Mouse (Mus musculus) kidney, adult 11 months (tissue): Measurements from ENCODE around the gene Plcd1.

Experiments used
- DNase-seq: peaks from one replicate; pipeline ENCODE4 v3.0.0; 2022

Plcd1 gene

DNA sequence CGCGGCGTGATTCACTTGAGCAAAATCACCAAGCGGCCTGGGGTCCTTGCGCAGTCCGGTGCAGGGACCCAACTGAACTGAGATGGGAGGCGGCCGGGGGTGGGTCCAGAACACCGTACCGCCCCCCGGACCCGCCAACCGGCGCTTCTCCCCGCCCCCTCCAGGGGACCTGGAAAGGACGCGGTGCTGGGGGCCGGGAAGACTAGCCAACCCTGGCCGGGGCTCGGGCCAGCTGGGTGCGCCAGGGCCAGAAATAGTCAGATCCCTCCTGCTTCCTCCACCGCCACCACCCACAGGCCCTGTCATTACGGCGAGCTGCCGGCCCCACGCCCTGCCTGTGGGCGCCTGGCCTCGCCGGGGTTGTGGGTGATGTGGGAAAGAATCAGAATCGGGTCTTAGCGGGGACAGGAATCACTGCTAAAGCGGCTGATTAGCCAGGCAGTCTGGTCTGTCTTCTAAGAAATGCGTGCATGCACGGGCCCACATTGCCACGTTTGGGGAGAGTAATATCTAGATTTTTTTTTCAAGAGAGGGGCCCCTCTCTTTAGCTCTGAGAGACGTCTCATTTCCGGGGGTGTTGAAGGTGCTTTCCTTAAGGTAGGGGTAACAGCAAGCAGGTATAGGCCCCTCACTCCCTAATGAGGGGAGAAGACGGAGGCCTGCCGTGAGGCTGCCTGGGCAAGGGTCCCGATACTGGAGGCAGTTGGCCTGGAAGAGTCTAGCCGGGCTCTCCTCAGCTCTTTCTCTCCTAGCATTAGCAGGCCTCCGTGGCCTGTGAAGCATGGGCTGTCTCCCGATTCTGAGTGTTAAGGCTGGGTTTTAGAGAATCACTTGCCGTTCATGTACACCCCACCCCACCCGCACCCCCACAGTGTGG lies at the start of gene Plcd1:
Gene Plcd1 (minus strand): TSS at position 84 of the 877 bp plus-strand sequence.
- peak; percentile 89 for DNase-seq

DNA sequence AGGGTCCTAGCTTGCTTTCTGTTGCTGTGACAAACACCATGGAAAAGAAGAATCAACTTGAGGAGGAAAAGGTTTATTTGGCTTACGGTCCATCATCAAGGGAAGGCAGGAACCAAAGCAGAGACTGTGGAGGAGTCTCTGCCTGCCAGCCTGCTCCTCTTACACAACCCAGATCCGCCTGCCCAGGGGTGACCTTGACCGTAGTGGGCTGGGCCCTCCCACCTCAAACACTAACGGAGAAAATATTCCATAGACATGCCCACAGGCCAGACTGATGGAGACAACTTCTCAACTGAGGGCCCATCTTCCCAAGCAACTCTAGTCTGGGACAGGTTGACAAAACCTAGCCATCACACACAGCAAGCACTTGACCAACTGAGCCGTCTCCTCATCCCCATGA lies 48.8 kb upstream of the Plcd1 start:
- DNase-seq = no peak

DNA sequence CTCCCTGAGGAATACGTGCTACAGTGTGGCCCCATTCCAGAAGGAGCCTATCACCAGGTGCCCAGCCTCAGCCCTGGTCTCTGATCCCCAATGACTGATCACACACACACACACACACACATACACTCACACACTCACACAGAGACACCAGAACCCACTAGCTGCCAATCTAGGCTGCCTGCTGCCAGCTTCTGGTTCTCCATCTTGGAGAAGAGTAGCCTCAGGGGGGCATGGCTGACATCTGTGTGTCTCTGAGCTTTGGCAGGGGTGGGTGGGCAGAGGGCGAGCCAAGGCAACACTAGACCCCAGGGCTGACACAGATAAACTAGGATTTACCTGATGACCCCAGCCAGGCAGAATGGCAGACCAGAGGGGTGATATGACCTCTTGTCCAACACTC lies 45.5 kb upstream of the Plcd1 start:
- no peak for DNase-seq

DNA sequence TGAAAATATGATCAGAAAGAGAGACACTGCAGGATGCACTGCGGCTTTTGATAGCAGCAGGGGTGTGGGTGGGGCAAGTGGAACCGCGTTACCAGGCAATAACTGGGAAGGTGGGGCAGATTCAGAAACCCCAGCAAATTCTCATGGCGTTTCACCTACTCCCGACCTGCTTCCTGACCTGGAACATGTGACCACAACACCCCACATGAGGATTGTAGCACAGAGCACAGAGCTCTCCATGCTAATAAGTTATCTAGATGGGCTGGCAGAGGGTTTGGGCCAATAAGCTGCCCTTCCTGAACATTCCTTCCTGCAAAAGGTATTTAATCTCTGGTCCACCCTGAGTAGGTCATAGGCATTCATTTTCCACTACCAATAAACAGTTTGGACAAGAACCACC lies 37.4 kb upstream of the Plcd1 start:
- DNase-seq = peak; percentile 48

DNA sequence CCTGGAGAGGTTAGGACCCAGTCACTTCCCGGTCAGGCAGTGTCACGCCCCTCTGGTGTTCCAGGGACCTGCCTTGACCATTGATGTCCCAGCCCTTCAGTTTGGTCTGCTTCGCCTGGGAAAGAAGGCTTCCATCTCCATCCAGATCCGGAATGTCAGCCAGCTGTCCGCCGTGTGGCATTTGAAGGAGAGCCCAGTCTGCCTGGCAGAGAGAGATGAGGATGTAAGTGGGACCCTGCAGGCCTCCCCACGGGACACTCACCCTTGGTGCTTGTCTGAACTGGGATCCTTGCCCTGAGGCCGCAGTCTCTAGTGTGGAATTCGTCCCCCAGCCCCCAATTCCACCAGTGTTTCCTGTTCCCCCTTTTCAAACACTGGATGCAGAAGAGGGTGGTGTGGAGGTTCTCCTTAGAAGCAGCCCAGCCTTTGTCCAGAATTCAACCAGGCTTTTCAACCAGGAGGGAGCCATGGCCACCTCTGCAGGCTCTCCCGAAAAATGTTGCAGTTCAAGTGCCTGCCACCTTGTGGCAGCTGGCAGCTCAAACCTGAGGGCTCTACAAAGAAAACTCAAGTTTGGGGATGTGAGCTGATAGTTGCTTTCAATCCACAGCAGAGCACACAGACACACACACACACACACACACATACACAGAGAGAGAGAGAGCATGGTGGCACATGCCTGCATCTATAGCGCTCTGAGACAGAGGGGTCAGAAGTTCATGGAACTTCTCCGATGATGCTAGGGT lies 35.3 kb upstream of the Plcd1 start:
- no peak for DNase-seq

DNA sequence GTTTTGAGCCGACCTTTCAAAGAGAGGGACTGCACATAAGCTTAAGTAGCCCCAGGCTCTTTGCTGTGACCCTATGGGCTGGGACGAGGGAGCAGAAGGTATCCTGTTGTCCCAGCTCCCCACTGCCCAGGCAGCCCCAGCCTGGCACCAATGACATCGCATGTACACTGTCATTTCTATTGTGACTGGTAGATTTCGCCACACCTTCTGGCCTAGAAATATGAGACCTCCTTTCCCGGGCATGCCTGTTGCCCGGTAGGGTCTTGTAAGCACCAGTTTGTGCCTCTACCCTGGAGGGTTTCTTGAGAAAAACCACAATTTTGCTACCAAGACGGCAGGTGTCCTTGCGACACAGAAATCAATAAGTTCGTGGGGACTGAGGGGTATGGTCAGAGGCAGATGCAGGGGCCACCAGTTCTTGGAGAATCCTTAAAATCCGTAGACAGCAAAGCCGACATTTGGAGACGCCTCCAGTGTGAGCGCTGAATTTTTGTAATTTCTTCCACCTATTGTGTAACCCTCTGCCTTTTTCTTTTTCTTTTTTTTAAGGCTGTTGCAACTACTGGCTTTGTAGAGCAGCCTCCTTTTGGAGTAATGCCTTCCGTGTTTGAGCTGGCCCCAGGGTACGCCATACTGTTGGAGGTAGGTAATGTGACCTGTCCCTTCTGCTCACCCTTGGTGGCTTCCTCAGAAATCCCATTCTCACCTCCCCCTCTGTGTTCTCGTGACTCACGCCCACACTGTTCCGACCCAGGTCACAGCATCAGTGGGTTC lies 29.5 kb upstream of the Plcd1 start:
- DNase-seq = no peak

DNA sequence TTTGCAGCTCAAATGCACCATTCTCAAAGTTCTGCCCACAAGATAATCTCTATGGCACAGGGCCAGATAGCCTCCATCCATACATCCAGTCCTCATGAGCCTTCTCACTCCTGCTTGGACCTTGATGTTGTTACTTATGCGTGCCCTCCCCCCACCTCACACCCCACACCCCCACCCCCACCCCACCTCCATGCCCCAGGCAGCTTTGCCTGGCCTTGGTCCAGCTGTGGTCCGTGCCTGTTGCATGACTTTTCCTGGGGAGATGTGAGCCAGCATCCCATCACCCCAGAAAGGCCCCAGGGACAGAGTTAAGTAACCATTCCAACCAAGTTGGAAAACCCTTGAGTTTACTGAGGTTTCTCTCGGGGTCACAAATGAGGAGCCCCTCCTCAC lies 26.9 kb upstream of the Plcd1 start:
- no peak for DNase-seq

DNA sequence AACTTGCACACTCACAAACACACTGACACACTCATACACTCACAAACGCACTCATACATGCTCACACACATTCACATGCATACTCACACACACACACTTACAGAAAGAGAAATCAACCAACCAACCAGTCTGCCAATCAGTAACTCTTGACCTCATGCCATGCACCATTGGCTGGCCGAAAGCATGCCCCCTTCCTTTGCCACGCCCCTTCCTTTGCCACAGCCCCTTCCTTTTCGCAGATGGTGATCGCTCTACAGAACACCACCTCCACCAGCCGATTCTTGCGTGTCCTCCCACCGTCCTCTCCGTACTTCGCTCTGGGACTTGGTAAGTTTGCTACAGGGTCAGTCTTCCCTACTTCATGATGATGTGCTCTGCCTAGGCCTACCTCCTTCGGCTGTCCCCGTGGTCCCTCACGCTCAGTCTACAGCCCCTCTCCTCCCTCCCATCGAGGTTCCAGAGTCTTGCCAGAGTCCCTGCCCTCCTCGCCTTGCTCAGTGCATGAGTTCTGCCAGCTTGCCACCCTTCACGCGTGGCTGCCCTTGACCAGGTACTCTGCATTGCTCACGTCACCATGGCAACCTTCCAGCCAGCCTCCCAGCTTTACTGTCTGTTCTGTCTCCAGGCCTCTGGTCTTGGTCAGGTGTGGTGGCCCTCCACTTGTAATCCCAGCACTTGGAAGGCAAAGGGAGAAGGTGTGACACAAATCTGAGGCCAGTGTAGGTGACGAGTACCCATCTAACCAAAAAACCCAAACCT lies 26.3 kb upstream of the Plcd1 start:
- peak; percentile 94 for DNase-seq

DNA sequence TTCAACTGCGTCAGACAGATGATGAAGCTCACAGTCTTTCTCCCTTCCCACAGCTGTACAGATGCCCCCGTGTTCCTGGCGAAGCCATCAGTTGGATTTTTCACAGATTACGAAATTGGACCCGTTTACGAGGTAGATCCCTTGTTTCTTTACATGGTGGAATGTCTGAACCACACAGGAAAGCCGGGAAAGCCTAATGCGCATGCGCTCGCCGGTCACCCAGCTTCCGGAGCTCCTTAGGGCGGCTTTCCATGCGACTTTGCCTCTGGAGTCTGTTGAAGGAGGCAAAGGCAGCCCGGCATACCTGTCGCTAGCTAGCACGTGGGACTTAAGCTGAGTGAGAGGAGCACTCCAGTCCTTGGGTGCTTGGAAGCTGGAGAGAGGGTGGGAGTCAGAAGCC lies 21.6 kb upstream of the Plcd1 start:
- no peak for DNase-seq

DNA sequence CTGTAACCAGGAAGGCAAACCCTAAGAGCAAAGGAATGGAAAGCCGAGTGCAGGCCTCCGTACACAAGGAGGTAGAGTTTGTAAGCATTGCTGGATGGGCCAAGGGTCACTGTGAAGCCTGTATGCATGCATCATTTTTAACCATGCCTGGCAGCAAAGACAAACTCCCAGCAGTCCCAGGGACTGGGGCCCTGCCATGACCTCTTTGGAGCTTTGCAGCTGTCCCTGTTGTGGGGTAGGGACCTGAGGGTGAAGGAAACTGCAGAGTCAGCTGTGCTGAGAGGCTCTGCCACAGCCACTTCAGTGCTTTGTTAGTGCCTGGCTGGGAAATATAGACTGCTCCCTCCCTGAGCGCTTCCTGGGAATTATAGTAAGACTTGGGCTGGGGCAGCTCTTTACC lies 17.3 kb upstream of the Plcd1 start:
- no peak for DNase-seq

DNA sequence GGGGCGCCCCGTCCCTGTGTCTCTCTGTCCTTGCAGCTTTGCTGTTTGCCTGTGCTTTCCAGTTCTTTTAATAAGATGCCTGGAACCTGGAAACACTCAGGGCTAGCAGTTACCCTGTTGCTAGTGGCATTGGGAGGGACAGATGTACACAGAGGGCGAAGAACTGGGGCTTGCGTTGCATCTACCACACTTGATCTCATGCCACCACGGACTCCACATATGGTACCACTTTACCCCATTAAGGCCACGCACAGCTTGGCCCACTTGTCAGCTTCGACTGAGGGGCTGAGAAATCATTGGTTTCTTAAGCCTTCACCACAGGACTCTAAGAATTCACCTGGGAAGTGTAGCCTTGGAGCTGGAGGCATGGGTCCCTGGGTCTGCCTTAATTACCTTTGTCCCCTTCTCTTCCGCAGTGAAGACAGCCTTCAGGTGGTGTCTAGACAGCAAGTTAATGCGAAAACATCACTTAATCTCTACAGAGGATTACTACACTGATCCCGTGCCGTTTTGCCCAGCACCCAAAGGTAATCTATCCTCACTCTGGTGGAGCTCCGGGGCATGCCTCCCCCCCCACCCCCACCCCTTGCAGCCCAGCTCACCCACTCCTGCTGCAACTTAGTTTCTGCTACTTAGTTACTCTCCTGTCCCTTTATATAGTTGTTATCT lies 16.5 kb upstream of the Plcd1 start:
- no peak for DNase-seq

DNA sequence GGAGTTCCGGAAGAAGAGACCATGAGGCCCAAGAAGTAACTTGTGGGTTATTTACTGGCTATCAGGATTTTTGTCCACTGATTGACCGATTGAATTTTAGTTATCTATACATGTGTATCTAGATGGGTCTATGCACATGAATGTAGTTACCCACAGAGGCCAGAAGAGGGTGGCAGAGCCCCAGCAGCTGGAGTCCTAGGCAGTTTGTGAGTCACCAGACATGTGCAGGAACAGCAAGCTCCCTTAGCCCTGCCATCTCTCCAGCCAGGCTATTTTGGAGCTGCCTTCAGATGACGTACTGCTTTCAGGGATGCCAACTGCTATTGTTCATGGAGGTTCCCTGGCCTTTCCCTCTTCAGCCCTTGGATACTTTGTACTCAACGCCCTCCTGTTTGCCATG lies 14.3 kb upstream of the Plcd1 start:
- DNase-seq = peak; percentile 59

DNA sequence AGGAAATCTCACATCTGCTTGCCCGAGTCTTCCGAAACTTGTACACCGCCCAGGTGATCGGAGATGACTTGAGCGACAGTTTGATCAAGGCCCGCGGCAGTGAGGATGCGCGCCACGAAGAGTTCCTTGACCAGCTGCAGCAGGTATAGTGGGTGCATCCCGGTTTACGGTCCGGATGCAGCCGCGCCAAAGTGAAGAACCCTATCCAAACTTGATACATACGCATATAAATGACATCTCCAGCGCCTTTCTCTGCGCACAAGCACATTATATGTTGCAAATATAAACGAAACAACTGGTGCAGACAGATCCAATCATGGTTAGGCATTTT lies 9.4 kb upstream of the Plcd1 start:
- no peak for DNase-seq

DNA sequence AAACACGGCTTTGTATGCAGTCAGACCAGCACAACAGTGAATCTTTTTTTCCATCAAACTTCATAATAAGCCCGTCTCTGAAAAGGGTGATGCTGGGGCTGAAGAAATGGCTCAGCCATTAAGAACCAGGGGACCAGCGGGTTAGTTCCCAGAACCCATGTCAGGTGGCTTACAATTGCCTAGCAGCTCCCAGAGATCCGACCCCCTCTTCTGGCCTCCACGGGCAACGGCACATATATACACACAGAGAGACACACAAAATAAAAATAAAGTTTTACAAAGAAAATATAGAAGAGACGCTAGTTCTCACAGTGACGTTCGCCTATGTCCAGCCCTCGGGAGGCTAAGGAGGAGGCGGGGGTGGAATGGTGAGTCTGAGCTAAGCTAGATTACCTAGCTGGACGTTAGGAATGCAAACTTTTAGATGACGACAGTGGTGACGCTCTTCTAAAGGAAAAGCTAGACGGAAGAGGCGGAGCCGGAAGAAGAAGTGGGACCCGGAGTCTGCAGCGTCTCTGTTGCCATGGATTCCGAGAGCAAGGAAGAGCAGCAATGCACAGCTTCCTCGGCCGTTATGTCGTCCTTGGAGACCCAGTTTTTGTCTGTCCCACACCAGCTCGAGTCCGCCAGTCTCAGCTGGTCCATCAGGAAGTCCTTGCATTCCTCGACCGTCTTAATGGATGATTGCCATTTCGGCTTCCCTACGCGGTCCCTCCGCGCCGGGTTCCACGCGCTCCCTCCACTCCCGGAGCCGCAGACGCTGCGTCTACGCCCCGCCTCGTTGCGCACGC lies 8.9 kb upstream of the Plcd1 start, which contains the start of gene Dlec1:
Gene Dlec1 (plus strand): TSS at position 487 of the 791 bp plus-strand sequence.
- DNase-seq = peak; percentile 86

DNA sequence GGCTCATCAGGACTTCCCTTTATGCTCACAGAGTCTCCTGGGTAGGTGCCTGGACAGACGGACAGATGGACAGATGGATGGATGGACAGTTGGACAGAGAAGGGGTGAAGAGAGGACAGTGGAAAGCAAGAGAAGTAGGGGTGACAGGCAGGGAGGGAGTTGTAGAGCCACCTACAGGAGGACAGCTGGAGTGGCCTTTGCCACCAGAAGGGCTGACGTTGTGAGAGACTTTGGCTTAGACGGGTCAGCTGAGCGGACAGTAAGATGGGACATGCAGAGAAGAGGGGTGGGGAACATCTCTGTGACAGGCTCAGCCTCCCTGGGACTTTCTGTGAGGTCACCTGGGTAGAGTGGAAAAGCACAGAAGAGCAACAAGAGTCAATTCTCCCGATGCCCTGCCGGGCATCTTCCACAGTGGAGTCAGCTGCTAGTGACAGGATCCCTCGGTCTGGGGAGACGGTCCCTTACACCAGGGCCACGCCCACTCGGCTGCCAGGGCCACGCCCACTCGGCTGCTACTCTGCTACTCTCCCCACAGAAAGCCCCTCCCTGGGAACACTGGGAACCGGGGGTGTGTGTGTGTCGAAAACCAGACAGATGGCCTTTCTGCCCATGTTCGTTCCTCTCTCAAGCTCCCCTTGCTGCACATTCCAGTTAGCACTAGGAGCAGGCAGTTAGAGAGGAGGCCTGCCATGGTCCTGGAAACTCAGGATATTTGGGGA lies 7.0 kb upstream of the Plcd1 start:
- no peak for DNase-seq

DNA sequence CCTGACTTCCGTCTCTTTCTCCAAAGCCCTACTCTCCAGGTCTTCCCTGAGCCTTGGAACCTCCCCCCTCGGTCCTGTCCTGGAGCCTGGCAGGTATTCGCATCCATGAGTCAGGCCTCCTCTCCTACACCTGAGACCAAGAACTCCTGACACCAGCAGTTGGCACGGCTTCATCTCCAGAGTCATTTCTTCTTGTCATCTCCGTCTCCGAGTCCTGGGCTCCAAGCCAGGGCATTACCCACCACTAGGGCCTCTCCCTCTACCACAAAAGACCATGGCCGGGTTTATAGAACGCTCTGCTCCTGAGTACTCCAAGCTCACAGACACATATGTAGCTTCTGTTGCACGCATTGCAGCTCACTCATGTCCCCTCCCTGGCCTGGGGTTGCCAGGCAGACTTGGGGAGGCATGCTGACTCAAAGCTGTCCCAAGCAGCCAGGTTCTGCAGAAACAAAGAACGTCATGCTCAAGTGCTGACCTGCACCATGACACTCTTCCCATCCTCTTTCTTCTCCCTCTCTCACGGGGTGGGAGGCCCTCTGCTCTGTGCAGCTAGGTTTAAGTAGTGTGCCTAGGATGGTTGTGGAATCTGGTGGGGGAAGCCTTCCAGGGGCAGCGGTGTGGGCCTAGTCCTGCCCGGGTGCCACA lies 1.3 kb upstream of the Plcd1 start:
- DNase-seq = no peak

DNA sequence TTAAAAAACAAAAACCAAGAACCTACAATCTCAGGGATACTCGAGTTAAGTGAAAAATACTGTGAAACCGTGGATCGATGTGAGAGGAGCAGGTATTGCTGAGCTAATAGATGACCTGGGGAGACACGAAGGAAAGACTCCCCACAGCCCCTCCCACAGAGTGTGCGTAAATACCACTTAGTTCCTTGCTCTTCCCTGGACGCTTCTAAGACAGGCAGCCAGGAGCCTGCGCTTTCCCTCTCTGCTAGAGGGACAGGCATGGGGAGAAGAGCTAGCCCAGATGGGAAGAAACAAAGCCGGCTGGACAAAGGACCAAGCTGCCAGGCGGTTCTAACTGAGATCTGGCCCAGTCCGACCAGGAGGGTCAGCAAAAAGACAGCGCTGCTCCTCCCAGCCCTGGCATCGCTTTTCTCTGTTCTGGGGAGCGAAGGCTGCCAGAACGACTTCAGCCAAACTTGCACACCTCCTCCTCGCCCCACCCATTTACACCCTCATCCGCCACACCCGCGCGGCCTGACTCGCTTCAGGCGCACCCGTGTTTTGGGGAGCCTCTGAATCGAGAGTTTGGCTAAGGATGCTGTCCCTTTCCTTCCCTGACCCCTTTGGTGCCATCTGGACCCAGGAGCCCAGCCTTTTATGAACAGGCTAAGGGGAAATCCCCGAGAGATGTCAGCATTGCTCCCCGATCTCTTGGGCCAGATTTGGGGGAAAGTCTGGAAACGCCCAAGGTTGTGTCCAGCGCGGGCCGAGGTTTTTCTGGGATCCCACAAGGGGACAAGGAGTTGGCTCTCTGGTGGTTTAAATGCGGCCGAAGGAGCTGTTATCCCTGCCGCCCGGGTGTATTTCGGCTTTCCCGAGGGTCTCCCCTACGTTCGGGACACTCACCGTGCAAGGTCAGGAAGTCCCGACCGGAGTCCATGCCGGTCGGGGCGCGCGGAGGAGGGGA lies 556 bp downstream of the Plcd1 start:
- DNase-seq = no peak

DNA sequence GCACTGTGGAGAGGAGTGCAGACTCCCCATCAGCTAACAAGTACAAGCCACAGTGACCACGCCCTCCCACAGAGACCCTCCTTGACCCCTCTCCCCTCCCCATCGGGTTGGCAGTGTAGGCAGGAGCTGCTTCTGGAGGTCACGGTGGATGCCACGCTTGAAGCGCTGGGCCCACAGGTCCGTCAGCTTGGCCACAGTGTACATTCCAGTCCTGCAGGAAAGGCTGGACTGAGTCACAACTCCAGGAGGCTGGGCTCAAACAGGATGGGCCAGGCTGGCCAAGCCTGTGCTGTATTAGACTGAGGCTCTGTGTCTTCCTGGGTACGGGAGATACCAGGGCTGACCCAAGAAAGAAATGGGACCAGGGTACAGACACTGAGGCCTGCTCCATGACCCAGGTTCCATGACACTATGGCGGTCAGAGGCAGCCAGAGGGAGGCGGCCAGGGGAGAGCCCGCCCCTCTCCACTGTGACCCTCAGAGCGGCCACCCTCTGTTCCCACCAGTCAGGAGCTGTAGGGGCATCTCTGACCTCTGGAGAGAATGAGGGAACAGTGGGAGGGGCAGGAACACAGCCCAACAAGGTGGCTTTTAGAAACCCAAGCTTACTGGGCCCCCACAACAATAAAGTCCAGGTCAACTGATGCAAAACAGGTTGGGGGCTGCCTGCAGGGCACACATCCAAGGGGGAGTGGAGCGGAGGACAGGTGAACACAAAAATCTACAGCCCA lies 1.6 kb downstream of the Plcd1 start:
- DNase-seq = no peak
